ENCODE assay signal across 8 mouse cellular contexts in the genomic region with DNA sequence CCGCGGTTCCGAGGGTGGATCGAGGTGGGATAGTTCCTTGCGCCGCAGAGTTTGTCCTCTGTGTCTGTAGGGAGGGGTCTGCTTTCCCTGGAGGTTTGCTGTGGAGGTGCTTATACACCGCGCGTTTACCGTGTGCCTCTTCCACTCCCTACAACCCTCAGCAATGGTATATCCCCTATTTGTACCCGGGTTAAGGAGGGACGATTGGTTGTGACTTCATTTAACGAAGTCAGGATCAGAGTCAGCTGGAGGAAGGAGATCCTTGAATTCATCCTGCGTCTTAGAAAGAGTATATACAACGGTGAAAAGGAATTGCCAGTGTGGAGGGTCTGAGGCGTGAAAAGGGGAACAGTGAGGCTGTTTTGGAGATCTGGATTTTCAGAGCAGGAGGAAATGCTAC. TPM values are rescaled to one million over a fixed set of nuclear protein-coding genes. Genes with fewer than 3 reads are reported as not detected.
DNase-seq lines count a peak whose midpoint lies in the region; ATAC-seq and TF ChIP-seq lines count a peak whose summit lies in the region.

No protein-coding gene starts in this region.

- no peak for DNase-seq in heart, adult 9 months (ENCODE audit: low spot score in 2 of 2)
- peak; percentile 53 for DNase-seq in G1E (ENCODE audit: low spot score)
- DNase-seq in hindbrain, embryonic 10.5 days (ENCODE audit: low spot score): no peak
- no peak for DNase-seq in right cerebral cortex, postnatal 36 days (ENCODE audit: low spot score in 2 of 2)
- DNase-seq in right cerebral cortex, postnatal 14 days: no peak
- no peak for DNase-seq in right cerebral cortex, postnatal 10 days (ENCODE audit: low spot score in 2 of 2)

- peak overlapping the region; percentile 86 for H3K9ac ChIP-seq in heart, embryonic 15.5 days

- WGBS in heart, embryonic 15.5 days: 2% methylated on average over 16 of the region's 16 CpGs
- WGBS in hindbrain, embryonic 10.5 days: 3% methylated on average over 16 of the region's 16 CpGs

- TF ChIP-seq CTCF in G1E (IDR thresholded peaks at IDR 0.05; ENCODE audit: low read depth, low read length): no peak

- ATAC-seq in heart, embryonic 15.5 days (replicated peaks; ENCODE audit: insufficient number of reproducible peaks, insufficient read depth, low FRiP score, low read depth): no peak
- no peak for ATAC-seq in G1E (ENCODE audit: extremely low read depth, insufficient number of reproducible peaks, low FRiP score, poor library complexity, severe bottlenecking)

- peaks cover 36% of the 10 kb centered on the region for H3K4me1 ChIP-seq in heart, embryonic 15.5 days (replicated peaks)
- H3K4me1 ChIP-seq in G1E (ENCODE audit: insufficient read depth, low read depth, low read length): peaks cover 51% of the 10 kb centered on the region
- H3K4me1 ChIP-seq in hindbrain, embryonic 10.5 days (replicated peaks): peaks cover 44% of the 10 kb centered on the region
- H3K4me1 ChIP-seq in megakaryocyte, embryonic 14.5 days: peaks cover 55% of the 10 kb centered on the region

- peak overlapping the region; percentile 98 for H3K4me2 ChIP-seq in heart, embryonic 15.5 days

- H3K27ac ChIP-seq in heart, embryonic 15.5 days: peak overlapping the region; percentile 76
- H3K27ac ChIP-seq in hindbrain, embryonic 10.5 days: peak overlapping the region; percentile 81

- H3K4me3 ChIP-seq in heart, embryonic 15.5 days: peak overlapping the region; percentile 84
- peak overlapping the region; percentile 89 for H3K4me3 ChIP-seq in G1E (ENCODE audit: low read depth, low read length)
- peak overlapping the region; percentile 66 for H3K4me3 ChIP-seq in hindbrain, embryonic 10.5 days
- H3K4me3 ChIP-seq in megakaryocyte, embryonic 14.5 days (replicated peaks): peak overlapping the region; percentile 97

- peaks cover 3% of the 10 kb centered on the region; the same call in 1 of the 2 replicates for H3K36me3 ChIP-seq in heart, embryonic 15.5 days
- H3K36me3 ChIP-seq in G1E (replicated peaks): peaks cover 42% of the 10 kb centered on the region
- peaks cover 39% of the 10 kb centered on the region for H3K36me3 ChIP-seq in hindbrain, embryonic 10.5 days
- peaks cover 32% of the 10 kb centered on the region for H3K36me3 ChIP-seq in megakaryocyte, embryonic 14.5 days (replicated peaks; ENCODE audit: low read length)

- H3K27me3 ChIP-seq in heart, embryonic 15.5 days: no peaks in the 10 kb centered on the region
- H3K27me3 ChIP-seq in G1E (ENCODE audit: insufficient read depth, low read length): no peaks in the 10 kb centered on the region
- H3K27me3 ChIP-seq in hindbrain, embryonic 10.5 days (ENCODE audit: insufficient read depth, poor library complexity, severe bottlenecking): peaks cover 9% of the 10 kb centered on the region
- H3K27me3 ChIP-seq in megakaryocyte, embryonic 14.5 days (replicated peaks): peaks cover 15% of the 10 kb centered on the region

- no peaks in the 10 kb centered on the region for H3K9me3 ChIP-seq in heart, embryonic 15.5 days (replicated peaks)
- H3K9me3 ChIP-seq in G1E (replicated peaks): no peaks in the 10 kb centered on the region
- H3K9me3 ChIP-seq in hindbrain, embryonic 10.5 days: no peaks in the 10 kb centered on the region
- no peaks in the 10 kb centered on the region for H3K9me3 ChIP-seq in megakaryocyte, embryonic 14.5 days

RNA-seq across cellular contexts. Expression of a gene that starts 0.4 kb away (rescaled TPM):
- 23.0 and 31.9 TPM in 2 replicates for polyA plus RNA-seq in heart, embryonic 15.5 days (2015; fragmentation: Nextera tagmentation; extraction: Ambion mirVana)
- total RNA-seq in G1E (2014; fragmentation: Nextera tagmentation) (10.8 and 15.4 TPM in 2 replicates), G1E (2017) (16.4 and 18.8 TPM in 2 replicates)
- polyA plus RNA-seq in G1E (2012): 65.6 and 88.7 TPM in 2 replicates
- 86.8 and 91.8 TPM in 2 replicates for polyA plus RNA-seq in hindbrain, embryonic 10.5 days (2016; fragmentation: Nextera tagmentation; extraction: Ambion mirVana)
- polyA plus RNA-seq in megakaryocyte, embryonic 14.5 days (2012; ENCODE audit: insufficient read depth, low replicate concordance): 82.3 and 110 TPM in 2 replicates

RNA-seq across cellular contexts. Expression of a gene that starts 2.9 kb away (rescaled TPM):
- 1.4 and 1.5 TPM in 2 replicates for polyA plus RNA-seq in heart, embryonic 15.5 days (2015; fragmentation: Nextera tagmentation; extraction: Ambion mirVana)
- total RNA-seq in G1E (2014; fragmentation: Nextera tagmentation) (0.60 TPM in 1 of 2 replicates, not detected in the other), G1E (2017) (4.6 and 6.6 TPM in 2 replicates)
- 0.33 and 0.34 TPM in 2 replicates for polyA plus RNA-seq in G1E (2012)
- polyA plus RNA-seq in hindbrain, embryonic 10.5 days (2016; fragmentation: Nextera tagmentation; extraction: Ambion mirVana): 2.4 and 3.2 TPM in 2 replicates
- not detected in 2 replicates for polyA plus RNA-seq in megakaryocyte, embryonic 14.5 days (2012; ENCODE audit: insufficient read depth, low replicate concordance)

RNA-seq across cellular contexts. Expression of a gene that starts 3.0 kb away (rescaled TPM):
- polyA plus RNA-seq in heart, embryonic 15.5 days (2015; fragmentation: Nextera tagmentation; extraction: Ambion mirVana): 43.1 and 43.6 TPM in 2 replicates
- total RNA-seq in G1E (2014; fragmentation: Nextera tagmentation): 5.9 and 7.2 TPM in 2 replicates
- 1.7 and 3.4 TPM in 2 replicates for total RNA-seq in G1E (2017)
- polyA plus RNA-seq in G1E (2012): 8.4 and 8.9 TPM in 2 replicates
- polyA plus RNA-seq in hindbrain, embryonic 10.5 days (2016; fragmentation: Nextera tagmentation; extraction: Ambion mirVana): 38.8 and 41.6 TPM in 2 replicates
- 1.3 and 2.0 TPM in 2 replicates for polyA plus RNA-seq in megakaryocyte, embryonic 14.5 days (2012; ENCODE audit: insufficient read depth, low replicate concordance)

RNA-seq across cellular contexts. Expression of a gene that starts 8.7 kb away (rescaled TPM):
- 1.9 and 3.3 TPM in 2 replicates for polyA plus RNA-seq in heart, embryonic 15.5 days (2015; fragmentation: Nextera tagmentation; extraction: Ambion mirVana)
- total RNA-seq in G1E (2014; fragmentation: Nextera tagmentation): 0.68 and 1.8 TPM in 2 replicates
- total RNA-seq in G1E (2017): 0.22 and 0.41 TPM in 2 replicates
- 0.30 and 0.72 TPM in 2 replicates for polyA plus RNA-seq in G1E (2012)
- 2.3 and 3.0 TPM in 2 replicates for polyA plus RNA-seq in hindbrain, embryonic 10.5 days (2016; fragmentation: Nextera tagmentation; extraction: Ambion mirVana)
- polyA plus RNA-seq in megakaryocyte, embryonic 14.5 days (2012; ENCODE audit: insufficient read depth, low replicate concordance): 0.47 TPM in 1 of 2 replicates, not detected in the other

RNA-seq across cellular contexts. Expression of a gene that starts 17.9 kb away (rescaled TPM):
- polyA plus RNA-seq in heart, embryonic 15.5 days (2015; fragmentation: Nextera tagmentation; extraction: Ambion mirVana): 8.8 and 11.1 TPM in 2 replicates
- total RNA-seq in G1E (2014; fragmentation: Nextera tagmentation): 4.3 and 5.8 TPM in 2 replicates
- 1.7 and 1.8 TPM in 2 replicates for total RNA-seq in G1E (2017)
- polyA plus RNA-seq in G1E (2012): 5.5 and 5.9 TPM in 2 replicates
- 5.5 and 8.4 TPM in 2 replicates for polyA plus RNA-seq in hindbrain, embryonic 10.5 days (2016; fragmentation: Nextera tagmentation; extraction: Ambion mirVana)
- 0.58 and 0.94 TPM in 2 replicates for polyA plus RNA-seq in megakaryocyte, embryonic 14.5 days (2012; ENCODE audit: insufficient read depth, low replicate concordance)
